Mouse (Mus musculus): Measurements from ENCODE around the gene G3bp1. TPM values are rescaled to one million over a fixed set of nuclear protein-coding genes. Genes with fewer than 3 reads are reported as not detected.
A peak's percentile ranks its signal among the peaks of the same experiment; 100 is the strongest.

The G3bp1 gene
- total RNA-seq, 2 experiments from 2014 or later = 34.8 to 35.0 TPM

DNA sequence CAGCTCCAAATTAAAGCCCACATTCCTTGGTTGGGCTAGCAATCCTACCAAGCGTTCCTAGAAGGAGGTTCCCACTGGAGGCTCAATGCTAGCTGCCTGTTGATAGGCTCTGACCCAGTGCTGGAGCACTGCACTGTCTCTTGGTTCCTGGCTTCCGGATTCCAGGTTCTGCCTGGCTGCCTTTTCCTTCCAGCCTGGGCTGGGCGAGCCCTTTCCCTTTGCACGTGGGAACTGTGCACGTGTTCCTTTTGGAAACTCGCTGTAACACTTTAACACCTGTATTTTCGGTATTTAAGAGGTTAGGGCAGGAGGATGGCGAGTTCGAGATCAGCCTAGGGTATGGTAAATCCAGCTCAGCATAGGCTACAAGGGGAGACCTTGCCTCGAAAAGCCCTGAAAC, 1.5 kb upstream of the G3bp1 start:
- Histone ChIP-seq H3K27ac (peak overlapping the region; percentile 95), H3K4me3 (peak overlapping the region; percentile 67; the same call in 1 of the 2 replicates)
- intact Hi-C loops (cut with DNase I) = no loop called here
- no peak for TF ChIP-seq CTCF (IDR thresholded peaks at IDR 0.05)
- no peak for DNase-seq (ENCODE audit: extremely low spot score in 1 of 2, low spot score in 2 of 2)

- Histone ChIP-seq H3K27ac (peak overlapping the region; percentile 95), H3K4me3 (peak overlapping the region; percentile 67)
- TF ChIP-seq CTCF (IDR thresholded peaks at IDR 0.05) = no peak
- DNase-seq (ENCODE audit: extremely low spot score in 1 of 2, low spot score in 2 of 2) = no peak
- intact Hi-C loops (cut with DNase I) = no loop called here
Observed at GRCm38 (mm10) chr11:55468611-55469047, 856 bp upstream of the G3bp1 start.

- intact Hi-C loops (cut with DNase I) = no loop called here
- Histone ChIP-seq H3K27ac (peak overlapping the region; percentile 90), H3K4me3 (peak overlapping the region; percentile 55)
- DNase-seq (ENCODE audit: extremely low spot score in 1 of 2, low spot score in 2 of 2) = peak in 1 of 2 experiments; percentile 25
- no peak for TF ChIP-seq CTCF (IDR thresholded peaks at IDR 0.05)
Observed at GRCm38 (mm10) chr11:55469923-55470691, 622 bp downstream of the G3bp1 start.

DNA sequence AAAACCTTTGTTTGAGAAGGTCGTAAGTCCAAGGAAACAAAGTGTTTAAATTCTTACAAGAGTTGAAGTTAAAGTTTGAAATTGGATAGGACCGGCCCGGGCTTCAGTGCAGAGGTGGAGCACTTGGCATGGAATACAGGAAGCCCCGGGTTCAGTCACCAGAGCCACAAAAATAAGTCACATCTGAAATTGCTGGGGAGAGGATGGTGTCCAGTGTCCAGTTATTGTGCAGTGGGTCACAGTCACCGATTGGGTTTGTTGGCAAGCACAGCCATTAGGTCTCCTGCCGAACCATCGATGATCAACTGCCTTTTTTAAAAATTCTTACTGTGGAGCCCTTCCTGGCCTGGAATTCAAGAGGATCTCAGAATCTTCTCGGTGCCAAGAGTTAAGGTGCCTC, 1.3 kb downstream of the G3bp1 start:
- H3K4me3 ChIP-seq = peak overlapping the region; percentile 55
- DNase-seq (ENCODE audit: extremely low spot score in 1 of 2, low spot score in 2 of 2) = no peak

DNA sequence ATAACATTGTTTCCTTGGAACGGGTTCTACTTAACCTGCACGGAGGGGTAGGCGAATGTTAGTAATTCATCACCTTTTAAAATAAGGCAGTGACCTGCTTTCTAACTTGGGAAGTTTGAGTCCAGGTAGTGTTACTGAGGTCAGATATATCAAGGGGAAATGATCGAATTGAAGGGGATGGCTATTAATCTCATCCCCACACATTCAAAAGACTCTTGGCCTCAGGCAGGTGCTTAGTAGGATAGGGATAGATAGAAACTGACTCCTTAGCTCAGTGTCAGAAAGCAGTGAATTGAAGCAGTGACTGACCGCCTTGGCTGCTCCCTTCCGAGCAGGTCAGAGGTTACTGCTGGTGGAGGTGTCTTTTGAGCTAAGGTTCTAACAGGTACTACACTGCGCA, 2.0 kb downstream of the G3bp1 start:
- intact Hi-C loops (cut with DNase I) = no loop called here
- Histone ChIP-seq H3K4me3 (no peak overlapping the region), H3K27ac (no peak overlapping the region)
- no peak for DNase-seq (ENCODE audit: extremely low spot score in 1 of 2, low spot score in 2 of 2)
- TF ChIP-seq CTCF (IDR thresholded peaks at IDR 0.05) = no peak

More for the DNA sequence above, 1.3 kb downstream of the G3bp1 start:
- no peak for TF ChIP-seq CTCF (IDR thresholded peaks at IDR 0.05)
- H3K27ac ChIP-seq = no peak overlapping the region
- intact Hi-C loops (cut with DNase I) = no loop called here

- intact Hi-C loops (cut with DNase I) = no loop called here
Observed at GRCm38 (mm10) chr11:55473219-55473618, 3.7 kb downstream of the G3bp1 start.

GRCm38 (mm10) chr11:55485443-55485842, 16.0 kb downstream of the G3bp1 start:
- intact Hi-C loops (cut with DNase I) = no loop called here
- no peak for DNase-seq (ENCODE audit: extremely low spot score in 1 of 2, low spot score in 2 of 2)
- H3K27ac ChIP-seq = no peak overlapping the region
- TF ChIP-seq CTCF (IDR thresholded peaks at IDR 0.05) = no peak
- H3K4me3 ChIP-seq = no peak overlapping the region

More at GRCm38 (mm10) chr11:55473219-55473618, 3.7 kb downstream of the G3bp1 start:
- Histone ChIP-seq H3K4me3 (no peak overlapping the region), H3K27ac (no peak overlapping the region)
- no peak for DNase-seq (ENCODE audit: extremely low spot score in 1 of 2, low spot score in 2 of 2)
- no peak for TF ChIP-seq CTCF (IDR thresholded peaks at IDR 0.05)

- H3K27ac ChIP-seq = no peak overlapping the region
- no peak for DNase-seq (ENCODE audit: extremely low spot score in 1 of 2, low spot score in 2 of 2)
- intact Hi-C loops (cut with DNase I) = no loop called here
- no peak for TF ChIP-seq CTCF (IDR thresholded peaks at IDR 0.05)
- no peak overlapping the region for H3K4me3 ChIP-seq
Observed at GRCm38 (mm10) chr11:55496158-55496557, 26.7 kb downstream of the G3bp1 start.

DNA sequence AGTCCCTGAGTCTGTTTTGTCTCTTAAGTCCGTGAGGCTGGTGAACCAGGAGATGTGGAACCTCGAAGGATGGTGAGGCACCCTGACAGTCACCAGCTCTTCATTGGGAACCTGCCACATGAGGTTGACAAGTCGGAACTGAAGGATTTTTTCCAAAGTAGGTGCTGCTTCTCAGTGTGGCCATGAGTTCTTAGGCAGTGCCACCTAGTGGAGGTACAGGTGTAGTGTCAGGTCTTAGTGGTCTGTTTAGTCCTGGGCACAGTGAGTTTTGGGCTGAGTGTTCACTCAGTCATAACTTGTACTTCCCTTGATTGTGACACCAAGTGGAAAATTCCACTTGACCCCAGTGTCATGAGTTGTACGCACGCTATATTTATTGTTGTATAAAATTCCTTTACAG, 28.4 kb downstream of the G3bp1 start:
- peak; percentile 75 for TF ChIP-seq CTCF (IDR thresholded peaks at IDR 0.05)
- intact Hi-C loops (cut with DNase I) = no loop called here
- H3K4me3 ChIP-seq = no peak overlapping the region
- DNase-seq (ENCODE audit: extremely low spot score in 1 of 2, low spot score in 2 of 2) = peak; percentile 22 to 28
- no peak overlapping the region for H3K27ac ChIP-seq

- no peak for TF ChIP-seq CTCF (IDR thresholded peaks at IDR 0.05)
- Histone ChIP-seq H3K27ac (no peak overlapping the region), H3K4me3 (no peak overlapping the region)
- intact Hi-C loops (cut with DNase I) = no loop called here
- DNase-seq (ENCODE audit: extremely low spot score in 1 of 2, low spot score in 2 of 2) = no peak
Observed at GRCm38 (mm10) chr11:55501955-55502531, 32.6 kb downstream of the G3bp1 start.

DNA sequence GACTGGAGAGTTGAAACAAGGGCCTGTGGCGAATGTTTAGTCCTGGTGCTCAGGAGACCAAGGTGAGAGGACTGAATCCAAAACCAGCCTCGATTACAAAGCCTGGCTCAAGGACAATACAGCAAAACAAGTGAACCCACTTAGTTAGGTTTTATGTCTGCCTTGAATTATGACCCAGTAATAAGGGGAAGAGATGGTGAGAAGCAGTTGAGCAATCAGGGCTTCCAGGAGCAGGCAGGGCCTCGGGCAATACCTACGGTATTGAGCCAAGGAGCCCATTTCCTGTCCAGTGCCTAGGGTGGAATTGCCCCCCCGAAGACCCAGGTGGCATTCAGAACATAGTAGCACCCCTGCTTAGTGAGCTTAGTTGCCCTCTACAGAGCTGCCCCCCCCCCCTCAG, 33.4 kb downstream of the G3bp1 start:
- no peak for DNase-seq (ENCODE audit: extremely low spot score in 1 of 2, low spot score in 2 of 2)
- intact Hi-C loops (cut with DNase I) = no loop called here
- no peak for TF ChIP-seq CTCF (IDR thresholded peaks at IDR 0.05)
- Histone ChIP-seq H3K4me3 (no peak overlapping the region), H3K27ac (no peak overlapping the region)

DNA sequence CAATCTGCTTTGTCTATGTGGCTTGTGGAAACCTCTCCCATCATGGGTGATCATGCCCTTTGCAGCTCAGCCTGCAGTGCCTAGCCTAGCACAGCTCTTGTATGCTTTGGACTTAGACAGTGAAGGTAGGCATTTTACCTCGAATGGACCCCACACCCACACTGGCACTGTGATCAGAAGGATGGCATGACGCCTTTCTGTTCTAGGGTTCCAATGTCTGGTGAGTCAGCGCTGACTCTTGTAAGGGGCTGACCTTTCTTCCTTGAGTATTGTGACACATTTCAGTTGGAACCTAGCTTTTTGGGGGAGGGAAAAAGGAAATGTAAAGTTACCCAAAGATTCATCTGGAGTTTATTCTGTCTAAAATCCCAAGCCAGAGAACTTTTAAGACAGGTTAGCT, 36.0 kb downstream of the G3bp1 start:
- intact Hi-C loops (cut with DNase I) = no loop called here
- no peak for TF ChIP-seq CTCF (IDR thresholded peaks at IDR 0.05)
- no peak overlapping the region for H3K27ac ChIP-seq
- DNase-seq (ENCODE audit: extremely low spot score in 1 of 2, low spot score in 2 of 2) = no peak
- no peak overlapping the region for H3K4me3 ChIP-seq

DNA sequence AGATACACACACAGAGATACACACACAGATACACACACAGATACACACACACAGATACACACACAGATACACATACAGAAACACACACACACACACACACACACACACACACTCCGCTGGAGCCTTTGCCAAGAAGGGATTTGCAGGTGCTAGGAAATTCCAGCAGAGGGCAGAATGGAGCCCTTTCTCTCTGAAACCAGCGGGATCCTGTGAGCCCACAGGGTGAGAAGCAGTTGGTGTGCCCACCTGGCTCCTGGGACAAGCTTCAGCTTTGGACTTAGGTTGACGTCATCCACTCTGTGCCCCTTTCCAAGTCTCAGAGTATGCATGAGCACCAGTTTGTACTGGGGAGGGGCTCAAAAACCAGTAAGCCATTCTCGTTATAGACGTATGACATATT, 41.9 kb downstream of the G3bp1 start:
- Histone ChIP-seq H3K27ac (no peak overlapping the region), H3K4me3 (no peak overlapping the region)
- no peak for DNase-seq (ENCODE audit: extremely low spot score in 1 of 2, low spot score in 2 of 2)
- intact Hi-C loops (cut with DNase I) = no loop called here
- peak; percentile 38 for TF ChIP-seq CTCF (IDR thresholded peaks at IDR 0.05)

Measured in left cerebral cortex, adult 2 months (tissue).